Mouse (Mus musculus) cerebellum, adult 11 months (tissue): ENCODE data around the gene Creb3l1.

Source experiments
- DNase-seq: peaks from one replicate; pipeline ENCODE4 v3.0.0; 2022

Creb3l1 gene

DNA sequence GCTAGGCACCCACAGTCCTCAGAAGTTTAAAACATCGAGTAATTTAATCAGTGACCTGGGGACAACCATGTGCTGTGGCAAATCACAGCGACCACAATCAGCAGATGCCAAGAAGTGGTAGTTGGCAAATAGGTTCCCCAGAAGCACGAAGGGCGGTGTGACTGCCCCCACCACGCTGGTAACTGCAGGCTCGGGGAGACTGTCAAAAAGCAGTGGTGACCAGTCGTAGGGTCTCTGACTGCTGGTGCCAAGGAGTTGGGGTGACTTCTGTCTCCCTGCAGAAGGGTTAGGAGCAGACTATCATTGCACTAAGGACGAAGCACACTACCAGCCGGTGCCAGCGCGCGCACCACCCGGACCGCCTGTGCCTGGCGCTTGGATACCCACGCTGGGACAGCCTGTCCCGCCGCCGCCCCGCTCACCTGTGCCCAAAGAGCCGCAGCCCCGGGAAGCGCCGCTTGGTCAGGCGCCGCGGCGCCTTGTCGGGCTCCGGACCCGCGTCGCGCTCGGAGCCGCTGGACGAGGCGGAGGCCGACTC is 61.4 kb downstream of the Creb3l1 start:
- DNase-seq: peak; percentile 58

- DNase-seq: no peak
These were observed 62.2 kb downstream of the Creb3l1 start for GRCm38 (mm10) chr2:91961901-91962761.

DNA sequence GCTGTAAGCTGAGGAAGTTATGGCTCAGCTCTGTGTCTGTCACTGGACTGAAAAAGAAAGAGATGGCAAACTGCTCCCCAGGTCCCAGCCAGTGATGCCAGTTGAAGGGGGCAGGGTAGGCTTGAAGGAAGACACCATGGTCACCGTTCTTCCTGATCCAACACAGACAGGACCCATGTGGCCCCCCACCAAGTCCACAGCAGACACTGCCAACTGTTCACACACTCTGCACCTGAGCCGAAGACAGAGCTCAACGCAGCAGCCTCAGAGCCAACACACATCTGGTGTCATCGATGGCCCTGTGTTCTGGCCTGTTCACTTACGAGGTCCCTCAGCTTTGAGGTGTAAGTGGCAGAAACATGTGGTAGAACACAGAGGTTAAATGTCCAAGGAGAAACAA is 63.8 kb downstream of the Creb3l1 start:
- no peak for DNase-seq

GRCm38 (mm10) chr2:91959544-91960410 is 64.5 kb downstream of the Creb3l1 start:
- peak; percentile 86 for DNase-seq

- peak; percentile 60 for DNase-seq
These were observed 65.4 kb downstream of the Creb3l1 start for GRCm38 (mm10) chr2:91958701-91959457.

GRCm38 (mm10) chr2:91958049-91958448 is 66.3 kb downstream of the Creb3l1 start:
- DNase-seq: no peak

GRCm38 (mm10) chr2:91957096-91957495 is 67.2 kb downstream of the Creb3l1 start:
- DNase-seq: no peak

DNA sequence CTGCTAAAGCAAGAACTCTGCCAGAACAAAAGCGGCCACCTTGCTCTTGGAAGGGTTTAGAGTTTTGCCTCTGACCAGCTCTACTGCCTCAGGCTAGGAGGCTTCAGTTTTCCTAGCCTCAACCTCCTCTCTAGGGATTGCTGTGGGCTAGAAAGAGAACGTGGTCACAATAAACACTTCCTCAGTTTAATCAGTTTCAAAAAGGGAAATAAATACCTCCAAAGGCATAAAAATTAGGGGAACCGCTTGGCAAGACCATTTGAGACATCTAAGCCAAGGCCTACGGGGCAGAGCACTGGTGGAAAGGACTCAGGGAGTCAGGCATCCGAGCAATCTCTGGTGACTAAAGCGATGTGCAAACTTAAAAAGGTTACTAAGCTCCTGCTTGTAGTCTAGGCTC is 68.4 kb downstream of the Creb3l1 start:
- DNase-seq: no peak

GRCm38 (mm10) chr2:91955121-91955591 is 69.1 kb downstream of the Creb3l1 start:
- DNase-seq: no peak

- DNase-seq: peak; percentile 54
These were observed 70.5 kb downstream of the Creb3l1 start for GRCm38 (mm10) chr2:91953825-91954224.

DNA sequence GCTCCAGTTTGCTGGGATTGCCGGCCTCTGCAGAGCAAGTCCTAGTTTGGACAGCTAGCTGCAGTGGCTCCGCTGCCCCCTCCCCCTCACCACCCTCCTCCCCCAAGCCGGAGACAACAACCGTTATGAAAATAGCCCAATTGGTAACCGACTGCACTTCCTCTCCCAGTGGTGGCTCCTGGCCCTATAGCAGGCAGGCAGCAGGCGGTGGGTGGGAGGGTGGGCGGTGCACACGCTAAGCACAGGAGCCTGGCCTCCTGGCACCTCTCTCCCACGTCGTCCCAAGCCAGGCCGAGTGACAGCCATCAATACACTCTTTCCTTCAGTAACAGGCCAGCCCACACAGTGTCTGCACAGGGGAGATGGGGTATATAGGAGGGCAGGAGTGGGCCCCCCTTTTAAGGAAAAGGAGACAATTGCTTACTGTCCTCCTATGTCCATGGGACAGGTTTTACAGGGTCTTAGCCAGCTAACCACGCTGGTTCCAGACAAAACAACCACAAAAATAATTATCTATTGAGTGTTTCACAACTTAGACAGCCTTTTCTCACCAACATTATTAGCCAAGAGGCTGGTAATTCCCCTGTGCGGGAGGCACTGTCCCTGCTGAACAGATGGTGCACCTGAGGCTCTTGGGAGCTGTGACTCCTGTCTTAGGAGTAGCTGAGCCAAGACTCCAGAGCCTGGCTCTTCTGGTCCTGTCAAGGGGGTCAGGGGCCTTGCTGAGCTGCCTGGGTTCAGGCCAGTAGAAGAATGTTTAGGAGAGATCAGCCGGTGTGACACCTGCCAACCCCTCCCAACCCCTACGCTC is 73.8 kb downstream of the Creb3l1 start:
- DNase-seq: peak; percentile 76

DNA sequence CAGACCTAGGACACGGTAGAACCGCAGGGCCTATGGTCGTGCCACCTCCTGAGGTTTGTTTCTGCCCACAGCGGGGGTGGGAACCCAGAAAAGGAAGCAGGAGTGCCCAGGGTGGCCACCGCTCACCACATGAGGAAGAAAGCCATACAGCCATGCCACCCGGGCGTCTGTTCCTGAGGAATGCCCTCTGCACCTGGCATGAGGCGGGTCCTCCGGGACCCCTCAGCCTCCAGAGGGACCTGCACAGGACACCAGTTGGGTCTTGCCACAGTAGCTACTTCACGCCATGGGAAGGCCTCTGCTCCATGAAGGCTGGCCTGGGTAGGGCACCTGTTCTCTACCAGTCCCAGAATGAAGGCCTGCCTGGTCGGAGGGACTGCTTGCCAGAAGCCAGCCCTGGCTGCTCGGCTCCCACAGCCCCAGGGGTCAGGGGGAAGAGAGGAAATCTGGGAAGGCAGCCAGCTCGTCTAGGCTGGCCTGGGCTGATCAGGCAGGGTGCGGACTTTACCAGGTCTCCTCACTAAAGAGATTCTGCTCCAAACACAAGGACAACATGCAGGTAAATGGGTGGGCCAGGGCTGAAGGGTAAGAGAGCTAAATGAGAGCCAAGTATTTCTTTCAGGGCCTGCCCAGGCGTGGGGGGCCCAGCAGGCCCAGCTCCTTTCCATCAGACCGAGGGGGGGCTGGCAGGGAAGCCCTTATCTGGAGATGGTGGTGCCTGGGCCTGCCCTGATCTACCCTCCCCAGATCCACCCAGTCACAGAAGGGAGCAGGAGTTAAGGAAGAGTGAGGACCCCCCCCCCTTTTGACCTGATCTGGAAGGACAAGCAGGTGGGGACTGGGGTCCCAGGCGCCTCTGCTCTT is 74.7 kb downstream of the Creb3l1 start:
- peak; percentile 75 for DNase-seq

DNA sequence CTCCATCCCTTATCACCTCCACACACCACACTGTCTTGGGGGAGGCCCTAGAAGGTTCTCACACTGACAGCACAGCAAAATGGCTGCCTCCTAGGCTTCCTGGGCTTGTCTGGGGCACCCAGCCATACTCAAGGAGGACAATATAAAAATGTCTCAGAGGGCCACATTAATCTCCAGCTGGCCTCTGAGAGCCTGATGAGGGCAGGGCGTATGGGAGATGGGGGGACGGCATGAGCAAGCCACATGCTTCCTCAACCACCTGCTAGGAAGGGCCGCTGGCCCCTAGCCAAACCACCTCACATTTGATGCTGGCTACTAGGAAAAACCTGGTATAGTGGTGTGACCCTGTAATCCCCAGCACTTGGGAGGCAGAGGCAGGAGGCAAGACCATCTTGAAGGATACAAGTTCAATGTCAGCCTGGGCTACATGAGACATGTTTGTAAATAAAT is 75.5 kb downstream of the Creb3l1 start:
- peak; percentile 58 for DNase-seq

GRCm38 (mm10) chr2:91948151-91948509 is 76.2 kb downstream of the Creb3l1 start:
- DNase-seq: no peak

- peak; percentile 52 for DNase-seq
These were observed 76.7 kb downstream of the Creb3l1 start for GRCm38 (mm10) chr2:91947397-91948150.

DNA sequence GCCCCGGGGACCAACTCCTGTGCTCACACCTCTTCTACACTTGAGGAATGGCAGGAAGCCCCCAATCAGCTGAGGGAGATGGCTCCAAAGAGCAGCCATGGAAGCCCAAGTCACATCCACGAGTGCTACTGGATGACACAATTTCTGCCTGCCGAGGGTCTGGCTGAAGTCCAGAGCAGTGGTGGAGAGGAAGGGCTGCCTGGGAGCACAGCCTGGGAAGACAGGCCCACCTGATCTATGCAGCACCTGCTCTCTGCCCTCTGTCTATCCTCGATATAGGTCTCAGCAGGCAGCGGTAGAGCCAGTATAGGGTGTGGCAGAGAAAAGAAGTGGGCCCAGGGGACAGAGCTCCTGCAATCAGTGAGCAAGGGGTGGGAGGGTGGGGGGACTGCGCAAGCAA is 77.5 kb downstream of the Creb3l1 start:
- no peak for DNase-seq

GRCm38 (mm10) chr2:91945483-91945882 is 78.8 kb downstream of the Creb3l1 start, which contains the start of gene Gm9821:
Gene Gm9821 (plus strand): TSS chr2:91945703.
- DNase-seq: no peak

DNA sequence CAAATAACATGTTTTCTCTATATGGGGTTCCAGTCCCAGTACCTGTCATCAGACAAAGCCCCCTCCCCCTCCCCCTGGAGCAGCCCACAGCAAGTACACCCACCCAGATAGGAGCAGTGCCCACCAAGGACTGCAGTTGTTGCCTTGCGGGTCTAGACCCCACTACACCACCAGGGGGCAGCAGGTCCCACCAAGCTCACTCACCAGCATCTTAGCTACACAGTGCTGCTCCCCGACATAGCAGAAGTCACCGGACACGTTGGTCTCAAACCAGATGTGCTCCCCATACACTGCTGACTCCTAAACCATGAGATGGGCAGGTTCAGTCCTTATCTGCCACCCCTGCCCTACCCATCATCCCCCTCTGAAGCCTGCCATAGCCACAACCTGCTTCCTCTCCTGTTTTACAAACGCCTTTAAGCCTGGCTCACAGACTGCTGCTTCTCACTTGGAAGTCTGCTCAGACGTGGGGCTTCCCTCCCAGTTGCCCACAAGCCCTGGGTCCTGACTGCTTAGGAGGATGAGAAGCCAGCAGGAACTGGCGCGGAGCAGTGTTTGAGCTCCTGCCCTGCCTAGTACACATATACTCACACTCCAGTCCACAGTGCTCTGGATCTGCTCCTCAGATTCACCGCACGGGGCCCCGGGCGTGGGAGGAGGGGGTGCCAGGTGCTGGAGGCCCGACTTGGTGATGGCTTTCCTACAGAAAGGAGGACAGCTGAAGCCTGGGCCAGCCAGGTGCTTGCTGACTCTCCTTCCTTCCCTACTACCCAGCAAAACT is 79.9 kb downstream of the Creb3l1 start:
- peak; percentile 82 for DNase-seq

GRCm38 (mm10) chr2:91942356-91942755 is 81.9 kb downstream of the Creb3l1 start:
- no peak for DNase-seq
